Mouse (Mus musculus): Measurements from ENCODE around the gene A2ml1.

The A2ml1 gene

DNA sequence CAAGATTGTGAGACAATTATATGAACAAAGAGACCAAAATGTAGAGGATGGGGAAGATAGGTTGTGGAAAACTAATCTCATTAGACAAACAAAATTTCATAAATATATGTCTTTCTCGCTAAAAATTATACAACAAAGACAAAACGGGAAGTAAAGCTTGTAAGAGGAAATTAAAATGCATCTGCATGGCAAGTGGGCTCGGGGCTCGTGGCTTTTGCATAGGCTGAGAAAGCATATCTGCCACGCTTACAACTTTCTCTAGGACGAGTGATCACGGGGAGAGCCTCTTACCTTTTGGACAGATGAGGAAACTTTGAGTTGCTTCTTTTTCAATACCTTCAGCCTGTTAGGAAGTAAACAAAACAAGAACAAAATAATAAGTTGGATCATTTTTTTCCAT, 27.4 kb downstream of the A2ml1 start:
- no peak for DNase-seq (ENCODE audit: low read depth in 1 of 2, low spot score in 2 of 2)

DNA sequence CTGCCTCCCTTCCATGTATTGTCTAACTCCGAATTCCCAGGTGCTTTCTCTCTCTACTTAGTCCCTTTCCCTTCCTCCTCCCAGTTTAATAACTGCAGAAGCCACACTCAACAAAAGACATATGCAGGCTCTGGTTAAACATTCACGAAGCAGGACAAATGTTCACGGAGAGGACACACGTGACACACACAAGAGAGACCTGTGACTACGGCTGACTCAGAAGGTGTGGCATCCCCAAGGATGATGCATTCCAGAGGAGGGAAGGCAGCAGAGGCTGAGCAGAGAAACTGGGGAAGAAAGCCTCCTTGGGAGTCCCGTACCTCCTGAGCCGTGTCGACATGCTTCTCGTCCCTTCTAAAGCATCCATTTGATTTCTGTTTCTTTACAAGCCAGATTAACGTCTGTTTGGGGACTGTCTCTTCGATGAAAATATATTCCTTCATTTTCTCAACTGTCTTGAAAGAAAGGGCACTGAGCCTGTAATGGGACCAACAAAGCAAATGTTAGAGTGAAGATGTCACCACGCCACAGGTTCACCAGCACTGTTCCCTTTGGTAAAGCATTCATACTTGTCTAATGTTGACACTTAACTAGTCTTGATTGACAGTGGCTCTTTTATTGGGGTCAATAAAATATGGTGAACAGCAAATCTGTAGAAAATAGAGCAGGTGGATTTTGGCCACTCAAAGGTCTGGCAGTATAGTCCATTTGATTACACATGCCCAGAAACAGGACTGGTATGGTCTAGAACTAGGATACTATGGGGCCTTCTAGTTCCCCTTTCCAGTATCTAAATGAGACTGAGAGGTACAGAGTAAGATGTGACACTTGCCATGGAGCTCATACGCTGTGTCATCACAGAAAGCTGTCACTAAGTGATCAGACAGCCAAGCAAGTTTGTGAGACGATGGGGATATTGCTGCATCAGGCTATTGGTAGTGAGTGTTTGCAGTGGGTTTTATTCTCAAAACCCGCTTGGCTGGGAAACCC, 31.6 kb downstream of the A2ml1 start:
- DNase-seq (ENCODE audit: low read depth in 1 of 2, low spot score in 2 of 2): no peak

DNA sequence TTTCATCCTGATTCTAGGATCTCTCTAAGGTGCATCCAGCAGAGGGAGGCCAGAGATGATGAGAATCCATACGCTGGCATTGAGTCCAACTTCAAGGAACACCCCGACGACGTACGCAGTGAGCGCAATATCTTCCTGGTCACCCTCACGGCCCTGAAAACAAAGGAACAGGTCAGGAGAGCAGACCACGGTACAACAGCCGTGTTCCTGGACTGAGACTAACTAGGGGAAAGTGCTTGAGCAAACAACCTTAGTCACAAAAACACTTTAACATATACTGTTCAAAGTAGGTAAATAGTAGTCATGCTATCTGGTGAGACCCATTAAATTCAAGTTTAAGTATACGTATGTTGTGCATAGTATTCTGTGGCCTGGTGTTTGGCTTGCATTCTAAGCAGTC, 32.9 kb downstream of the A2ml1 start:
- DNase-seq (ENCODE audit: low read depth in 1 of 2, low spot score in 2 of 2): no peak

DNA sequence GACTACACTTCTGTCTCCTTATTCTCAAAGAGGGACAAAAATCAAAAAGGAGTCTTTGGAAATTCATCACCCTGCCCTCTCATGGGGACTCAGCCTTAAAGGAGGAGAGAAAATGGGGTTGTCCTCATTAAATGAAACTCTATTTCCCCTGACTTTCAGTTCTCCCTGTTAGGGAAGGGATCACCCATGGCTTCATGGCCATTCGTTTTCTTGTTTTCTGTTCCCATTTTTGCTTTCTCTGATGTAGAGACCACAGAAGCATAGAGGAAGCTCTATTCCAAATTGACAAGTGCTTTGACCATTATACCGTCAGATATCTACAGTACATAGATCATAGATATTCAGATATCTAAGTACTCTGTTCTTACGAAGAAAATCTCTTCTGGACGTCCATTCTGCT, 36.0 kb downstream of the A2ml1 start:
- no peak for DNase-seq (ENCODE audit: low read depth in 1 of 2, low spot score in 2 of 2)

GRCm38 (mm10) chr6:128543226-128543625, 38.2 kb downstream of the A2ml1 start:
- DNase-seq (ENCODE audit: low read depth in 1 of 2, low spot score in 2 of 2): no peak

DNA sequence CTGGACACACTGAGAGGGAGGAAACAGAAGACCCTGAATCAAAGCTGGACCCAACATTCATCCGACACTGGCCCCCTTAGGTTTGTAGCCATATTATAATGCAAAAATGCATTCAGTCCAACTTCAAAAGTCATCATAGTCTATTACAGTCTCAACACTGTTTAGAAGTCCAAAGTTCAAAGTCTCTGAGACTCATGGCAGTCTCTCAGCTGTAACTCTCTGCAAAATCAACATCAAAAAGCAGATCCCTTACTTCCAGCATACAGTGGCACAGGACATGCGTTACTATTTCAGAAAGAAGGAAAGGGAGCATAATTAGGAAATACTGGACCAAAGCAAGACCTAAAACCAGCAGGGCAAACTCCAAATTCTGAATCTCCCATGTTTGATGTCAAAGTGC, 46.2 kb downstream of the A2ml1 start:
- DNase-seq (ENCODE audit: low read depth in 1 of 2, low spot score in 2 of 2): no peak

DNA sequence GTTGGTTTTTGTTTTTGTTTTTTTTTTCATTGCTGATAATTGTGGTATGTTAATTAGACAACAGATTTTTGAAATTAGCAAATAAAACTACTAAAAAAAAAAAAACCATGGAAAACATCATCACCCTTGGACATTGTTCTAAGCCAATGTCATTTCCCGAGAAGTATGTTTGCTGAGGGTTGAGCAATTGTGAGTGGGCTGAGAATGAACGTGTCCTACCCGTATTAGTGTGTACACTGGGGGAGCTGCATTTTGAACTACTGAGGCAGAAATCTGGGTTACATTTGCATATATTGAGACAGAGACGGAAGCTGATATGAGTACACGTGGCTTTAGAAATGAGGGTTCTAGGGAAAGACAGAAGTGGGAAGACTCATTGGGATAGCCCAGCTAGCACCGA, 48.1 kb downstream of the A2ml1 start:
- no peak for DNase-seq (ENCODE audit: low read depth in 1 of 2, low spot score in 2 of 2)

DNA sequence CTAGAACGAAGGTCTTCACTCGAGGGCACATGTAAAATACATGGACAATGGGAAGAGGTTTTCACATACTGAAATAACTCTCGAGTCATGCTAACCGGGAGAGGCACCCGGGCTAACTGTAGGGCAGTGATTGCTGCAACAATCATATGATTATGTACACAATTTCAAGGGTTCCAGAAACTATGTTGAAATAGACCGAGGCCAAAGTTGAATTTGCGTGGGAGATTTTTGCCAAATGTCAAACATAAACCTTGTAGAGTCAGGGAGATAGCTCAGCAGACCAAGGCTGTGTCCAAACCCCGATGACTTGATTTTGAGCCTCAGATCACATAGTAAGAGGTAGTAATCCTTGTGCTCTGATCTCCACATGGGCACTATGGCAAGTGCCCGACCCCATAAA, 48.7 kb downstream of the A2ml1 start:
- no peak for DNase-seq (ENCODE audit: low read depth in 1 of 2, low spot score in 2 of 2)

- no peak for DNase-seq (ENCODE audit: low read depth in 1 of 2, low spot score in 2 of 2)
Measured at GRCm38 (mm10) chr6:128528491-128528890, 52.9 kb downstream of the A2ml1 start.

DNA sequence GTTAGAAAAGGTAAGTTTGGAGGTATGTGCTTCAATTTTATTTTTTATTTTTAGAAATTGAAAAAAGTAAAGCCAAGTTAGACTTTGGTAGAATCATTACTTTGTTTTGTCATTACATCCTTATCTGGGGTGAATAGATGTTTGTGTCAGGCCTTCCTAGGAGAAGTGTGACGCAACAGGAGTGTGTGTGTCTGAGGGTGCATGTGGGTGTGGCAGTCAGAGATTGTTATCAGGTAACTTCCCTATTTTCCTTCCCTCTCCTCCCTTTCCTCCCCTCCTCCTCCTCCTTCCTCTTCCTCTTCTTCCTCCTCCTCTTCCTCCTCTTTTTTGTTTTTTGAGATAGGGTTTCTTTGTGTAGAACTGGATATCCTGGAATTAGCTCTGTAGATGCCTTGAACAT, 54.3 kb downstream of the A2ml1 start:
- DNase-seq (ENCODE audit: low read depth in 1 of 2, low spot score in 2 of 2): no peak

GRCm38 (mm10) chr6:128526601-128527000, 54.8 kb downstream of the A2ml1 start, which contains the start of gene Pzp:
Gene Pzp (minus strand): TSS chr6:128526720.
- no peak for DNase-seq (ENCODE audit: low read depth in 1 of 2, low spot score in 2 of 2)

DNA sequence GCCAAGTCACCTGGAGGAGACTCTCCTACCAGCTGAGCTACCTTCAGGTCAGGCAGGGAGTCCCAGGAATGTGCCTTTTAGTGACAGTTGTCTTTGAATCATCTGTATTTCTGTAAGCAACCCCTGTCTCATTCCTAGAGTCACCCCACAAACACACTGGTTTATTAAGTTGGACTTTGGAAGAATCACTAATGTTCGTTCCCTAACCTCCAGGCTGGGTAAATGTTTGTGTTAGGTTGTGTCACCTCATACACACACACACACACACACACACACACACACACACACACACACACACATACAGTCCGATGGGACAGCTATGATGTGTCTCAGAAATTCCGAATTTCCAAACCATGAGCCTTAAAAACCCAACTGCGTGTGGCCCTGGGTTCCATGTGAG, 55.6 kb downstream of the A2ml1 start:
- no peak for DNase-seq (ENCODE audit: low read depth in 1 of 2, low spot score in 2 of 2)

GRCm38 (mm10) chr6:128523360-128523759, 58.0 kb downstream of the A2ml1 start:
- no peak for DNase-seq (ENCODE audit: low read depth in 1 of 2, low spot score in 2 of 2)

DNA sequence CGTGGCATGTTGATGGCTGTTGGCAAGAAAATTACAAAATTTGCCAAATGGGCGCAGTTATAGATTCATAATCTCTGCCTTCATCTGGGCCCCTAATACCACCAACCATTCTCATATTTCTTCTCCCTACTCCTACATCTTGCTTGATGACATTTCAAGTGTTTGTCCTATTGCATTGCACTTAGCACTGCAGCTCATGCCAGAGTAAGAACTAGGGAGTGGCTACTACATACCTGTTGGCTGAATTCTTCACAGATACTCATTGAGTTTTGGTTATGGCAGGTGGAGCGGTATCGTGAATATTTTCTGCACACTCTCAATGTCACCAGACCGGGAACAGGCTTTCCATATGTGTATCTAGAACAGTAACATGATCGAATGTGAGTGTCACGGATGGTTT, 62.2 kb downstream of the A2ml1 start:
- DNase-seq (ENCODE audit: low read depth in 1 of 2, low spot score in 2 of 2): no peak

DNA sequence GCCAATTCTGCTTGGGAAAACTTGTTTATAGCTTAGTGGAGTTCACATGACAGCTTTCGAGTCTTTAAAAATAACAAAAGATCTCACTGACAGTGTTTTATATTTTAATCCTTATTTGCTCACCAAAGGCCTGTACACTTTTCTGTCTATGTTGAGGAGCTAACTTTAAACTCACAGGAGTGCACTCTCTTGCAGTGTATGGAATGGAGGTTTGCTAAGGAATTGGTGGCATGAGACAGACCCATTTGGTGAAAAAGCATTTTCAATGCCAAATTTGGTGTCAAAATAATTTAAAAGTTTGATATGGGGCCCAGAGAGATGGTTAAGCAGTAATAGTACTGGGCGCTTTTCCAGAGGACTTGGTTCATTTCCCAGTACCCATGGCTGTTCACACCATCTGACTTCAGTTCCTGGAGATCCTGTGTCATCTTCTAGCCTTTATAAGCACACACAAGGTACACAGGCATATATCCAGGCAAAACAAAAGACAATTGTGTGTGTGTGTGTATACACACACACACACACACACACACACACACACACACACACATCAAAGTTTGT, 75.7 kb downstream of the A2ml1 start:
- DNase-seq (ENCODE audit: low read depth in 1 of 2, low spot score in 2 of 2): no peak

DNA sequence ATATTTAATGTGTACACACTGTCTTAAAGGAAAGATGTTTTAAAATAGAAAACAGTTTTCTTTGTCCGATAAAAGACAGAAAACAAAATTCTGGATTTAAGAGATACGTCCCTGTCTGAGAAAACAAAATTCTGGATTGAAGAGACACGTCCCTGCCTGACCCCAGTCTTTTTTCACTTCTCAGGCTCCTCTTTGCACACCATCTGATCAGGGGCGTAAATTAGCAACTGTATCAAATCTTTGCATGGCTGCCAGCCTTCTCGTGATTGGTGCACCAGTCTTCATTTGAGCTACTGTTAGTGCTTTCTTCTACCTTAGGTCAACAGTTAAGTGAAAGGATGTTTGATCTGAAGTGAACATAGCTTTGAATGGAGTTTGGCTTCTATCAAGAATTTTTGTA, 76.7 kb downstream of the A2ml1 start:
- DNase-seq (ENCODE audit: low read depth in 1 of 2, low spot score in 2 of 2): no peak

DNA sequence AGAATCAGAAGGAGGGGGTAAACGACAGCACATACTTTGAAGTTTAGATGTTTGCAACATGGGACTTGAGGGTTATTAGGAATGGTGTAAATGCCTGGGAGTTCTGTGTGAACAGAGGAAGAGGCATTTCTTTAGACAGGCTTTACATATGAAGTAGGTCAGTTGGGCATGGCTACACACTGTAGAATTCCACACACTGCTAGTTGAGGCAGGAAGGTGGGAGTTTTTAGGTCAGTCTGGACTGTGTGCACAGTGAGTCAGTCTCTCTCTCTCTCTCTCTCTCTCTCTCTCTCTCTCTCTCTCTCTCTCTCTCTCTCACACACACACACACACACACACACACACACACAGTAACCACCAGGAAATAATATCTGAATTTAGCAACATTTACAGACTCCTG, 86.1 kb downstream of the A2ml1 start:
- no peak for DNase-seq (ENCODE audit: low read depth in 1 of 2, low spot score in 2 of 2)

DNA sequence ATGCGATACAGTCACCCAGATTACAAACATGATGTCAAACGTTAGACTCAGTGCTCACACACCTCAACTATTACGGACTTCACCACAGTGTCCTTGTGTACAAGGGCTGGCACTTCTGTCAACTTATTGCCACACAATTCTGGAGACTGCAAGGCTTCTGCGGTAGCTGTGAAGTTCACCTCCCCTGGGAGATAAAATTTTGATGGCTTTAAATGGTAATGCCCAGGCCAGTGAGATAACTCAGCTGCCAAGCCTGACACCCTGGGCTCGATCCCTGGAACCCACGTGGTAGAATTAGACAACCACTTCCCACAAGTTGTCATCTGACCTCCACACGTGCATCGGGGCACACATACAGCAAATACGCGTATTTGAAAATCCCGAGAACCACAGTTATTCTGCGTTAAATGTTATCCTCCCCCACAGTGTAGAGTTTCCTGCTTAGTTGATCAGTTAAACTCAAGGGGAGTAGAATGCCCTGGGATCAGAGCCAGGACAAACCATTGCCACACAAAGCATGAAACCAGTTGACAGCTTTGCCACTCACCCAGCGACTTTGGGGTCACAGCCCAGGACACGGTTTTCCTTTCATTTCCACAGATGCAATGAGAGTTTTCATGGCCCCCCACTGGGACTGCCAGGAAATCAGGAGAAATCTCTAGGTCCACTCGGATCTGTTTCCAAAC, 86.6 kb downstream of the A2ml1 start:
- no peak for DNase-seq (ENCODE audit: low read depth in 1 of 2, low spot score in 2 of 2)

DNA sequence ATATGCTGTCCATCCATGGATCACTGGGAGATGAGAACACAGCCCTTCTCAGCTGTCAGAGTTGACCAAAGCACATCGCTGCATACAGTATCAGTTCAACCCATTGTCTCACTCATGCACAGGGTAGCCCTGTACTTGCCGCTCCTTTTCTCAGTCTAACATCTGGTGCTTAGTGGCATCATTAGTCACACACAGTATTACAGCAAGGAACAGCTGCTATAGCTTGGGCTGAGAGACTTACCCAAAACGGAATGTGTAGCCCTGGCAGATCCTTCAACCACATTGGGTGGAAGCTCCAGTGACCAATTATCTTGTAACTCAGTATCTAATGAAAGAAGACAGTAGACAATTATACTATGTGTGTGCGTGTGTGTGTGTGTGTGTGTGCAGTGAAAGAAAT, 89.5 kb downstream of the A2ml1 start:
- no peak for DNase-seq (ENCODE audit: low read depth in 1 of 2, low spot score in 2 of 2)

DNA sequence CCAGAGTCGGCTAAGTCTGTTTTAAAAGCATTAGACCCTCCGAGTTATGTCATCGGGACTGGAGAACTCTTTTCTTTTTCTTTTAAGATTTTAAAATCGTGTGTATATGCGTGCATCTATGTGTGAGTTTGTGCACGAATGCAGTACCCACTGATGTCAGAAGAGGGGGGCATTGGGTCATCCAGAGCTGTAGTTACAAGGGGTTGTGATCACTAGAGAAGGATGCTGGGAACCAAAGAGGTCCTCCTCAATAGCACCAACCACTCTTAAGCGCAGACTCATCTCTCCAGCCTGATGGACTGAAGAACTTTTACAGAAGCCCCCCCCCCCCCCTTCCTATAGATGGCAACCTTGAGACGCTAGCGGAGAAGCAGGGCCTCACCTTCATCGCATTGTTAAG, 91.3 kb downstream of the A2ml1 start:
- DNase-seq (ENCODE audit: low read depth in 1 of 2, low spot score in 2 of 2): no peak

Measured in monocyte, adult 2 months (primary cell).